Mouse (Mus musculus): ENCODE results near the gene Ell2. TPM values are rescaled to one million over a fixed set of nuclear protein-coding genes. Genes with fewer than 3 reads are reported as not detected.

The Ell2 gene
- polyA plus RNA-seq (2015; fragmentation: Nextera tagmentation; extraction: Ambion mirVana), result 1.8 and 2.2 TPM in 2 replicates

- WGBS, result 94% methylated on average over 1 of the region's 1 CpGs
- H3K4me1 ChIP-seq (ENCODE audit: control insufficient read depth, insufficient read depth, low read depth, low read length), result peaks cover 11% of the 10 kb centered on the region
- H3K27ac ChIP-seq (ENCODE audit: low read depth, low read length), result peak within 1 kb of the TSS; percentile 44; the same call in 1 of the 2 replicates
- no peaks in the 10 kb centered on the region for H3K9me3 ChIP-seq (ENCODE audit: control insufficient read depth, low read length)
- no peak for ATAC-seq
- H3K9ac ChIP-seq (ENCODE audit: low read depth, low read length), result peak within 1 kb of the TSS; percentile 78
- no peaks in the 10 kb centered on the region; the same call in 1 of the 2 replicates for H3K27me3 ChIP-seq (replicated peaks; ENCODE audit: control insufficient read depth, insufficient read depth, low read length)
- H3K4me2 ChIP-seq (ENCODE audit: low read length), result peak within 1 kb of the TSS; percentile 84
- peak within 1 kb of the TSS; percentile 87 for H3K4me3 ChIP-seq (ENCODE audit: low read length)
- no peaks in the 10 kb centered on the region for H3K36me3 ChIP-seq (ENCODE audit: control insufficient read depth, insufficient read depth, low read length)
Measured at GRCm38 (mm10) chr13:75706457-75706856, at the start of gene Ell2. Gene Ell2 (plus strand): TSS chr13:75706757.

- Histone ChIP-seq H3K36me3 (ENCODE audit: control insufficient read depth, insufficient read depth, low read length) (no peaks in the 10 kb centered on the region), H3K4me1 (ENCODE audit: control insufficient read depth, insufficient read depth, low read depth, low read length) (no peaks in the 10 kb centered on the region), H3K4me3 (ENCODE audit: low read length) (no peak overlapping the region), H3K4me2 (ENCODE audit: low read length) (no peak overlapping the region), H3K9ac (ENCODE audit: low read depth, low read length) (no peak overlapping the region), H3K27me3 (replicated peaks; ENCODE audit: control insufficient read depth, insufficient read depth, low read length) (no peaks in the 10 kb centered on the region), H3K9me3 (ENCODE audit: control insufficient read depth, low read length) (no peaks in the 10 kb centered on the region), H3K27ac (ENCODE audit: low read depth, low read length) (no peak overlapping the region)
- 38% methylated on average over 3 of the region's 3 CpGs for WGBS
- ATAC-seq, result no peak
Measured at GRCm38 (mm10) chr13:75685438-75685837, 21.1 kb upstream of the Ell2 start.

- Histone ChIP-seq H3K27me3 (replicated peaks; ENCODE audit: control insufficient read depth, insufficient read depth, low read length) (no peaks in the 10 kb centered on the region), H3K9me3 (ENCODE audit: control insufficient read depth, low read length) (no peaks in the 10 kb centered on the region), H3K4me3 (ENCODE audit: low read length) (no peak overlapping the region), H3K4me1 (ENCODE audit: control insufficient read depth, insufficient read depth, low read depth, low read length) (no peaks in the 10 kb centered on the region), H3K4me2 (ENCODE audit: low read length) (no peak overlapping the region), H3K36me3 (ENCODE audit: control insufficient read depth, insufficient read depth, low read length) (no peaks in the 10 kb centered on the region), H3K27ac (ENCODE audit: low read depth, low read length) (no peak overlapping the region), H3K9ac (ENCODE audit: low read depth, low read length) (no peak overlapping the region)
- 85% methylated on average over 4 of the region's 4 CpGs for WGBS
- ATAC-seq, result no peak
Measured at GRCm38 (mm10) chr13:75686995-75687394, 19.6 kb upstream of the Ell2 start.

- no peaks in the 10 kb centered on the region for H3K9me3 ChIP-seq (ENCODE audit: control insufficient read depth, low read length)
- no peaks in the 10 kb centered on the region for H3K36me3 ChIP-seq (ENCODE audit: control insufficient read depth, insufficient read depth, low read length)
- no peak overlapping the region for H3K27ac ChIP-seq (ENCODE audit: low read depth, low read length)
- no peak overlapping the region for H3K4me2 ChIP-seq (ENCODE audit: low read length)
- H3K9ac ChIP-seq (ENCODE audit: low read depth, low read length), result no peak overlapping the region
- ATAC-seq, result no peak
- no peak overlapping the region for H3K4me3 ChIP-seq (ENCODE audit: low read length)
- no peaks in the 10 kb centered on the region for H3K4me1 ChIP-seq (ENCODE audit: control insufficient read depth, insufficient read depth, low read depth, low read length)
- no peaks in the 10 kb centered on the region for H3K27me3 ChIP-seq (replicated peaks; ENCODE audit: control insufficient read depth, insufficient read depth, low read length)
Measured at GRCm38 (mm10) chr13:75691625-75692024, 14.9 kb upstream of the Ell2 start.

GRCm38 (mm10) chr13:75693081-75693480, 13.5 kb upstream of the Ell2 start:
- ATAC-seq, result no peak
- Histone ChIP-seq H3K4me1 (ENCODE audit: control insufficient read depth, insufficient read depth, low read depth, low read length) (no peaks in the 10 kb centered on the region), H3K4me3 (ENCODE audit: low read length) (no peak overlapping the region), H3K27ac (ENCODE audit: low read depth, low read length) (no peak overlapping the region), H3K4me2 (ENCODE audit: low read length) (no peak overlapping the region), H3K27me3 (replicated peaks; ENCODE audit: control insufficient read depth, insufficient read depth, low read length) (no peaks in the 10 kb centered on the region), H3K9ac (ENCODE audit: low read depth, low read length) (no peak overlapping the region), H3K36me3 (ENCODE audit: control insufficient read depth, insufficient read depth, low read length) (no peaks in the 10 kb centered on the region), H3K9me3 (ENCODE audit: control insufficient read depth, low read length) (no peaks in the 10 kb centered on the region)

- no peaks in the 10 kb centered on the region for H3K9me3 ChIP-seq (ENCODE audit: control insufficient read depth, low read length)
- ATAC-seq, result no peak
- H3K4me1 ChIP-seq (ENCODE audit: control insufficient read depth, insufficient read depth, low read depth, low read length), result peaks cover 3% of the 10 kb centered on the region; the same call in 1 of the 2 replicates
- no peak overlapping the region for H3K27ac ChIP-seq (ENCODE audit: low read depth, low read length)
- H3K27me3 ChIP-seq (replicated peaks; ENCODE audit: control insufficient read depth, insufficient read depth, low read length), result no peaks in the 10 kb centered on the region
- H3K36me3 ChIP-seq (ENCODE audit: control insufficient read depth, insufficient read depth, low read length), result no peaks in the 10 kb centered on the region
- 30% methylated on average over 5 of the region's 5 CpGs for WGBS
- H3K4me2 ChIP-seq (ENCODE audit: low read length), result no peak overlapping the region
- no peak overlapping the region for H3K9ac ChIP-seq (ENCODE audit: low read depth, low read length)
- no peak overlapping the region for H3K4me3 ChIP-seq (ENCODE audit: low read length)
Measured at GRCm38 (mm10) chr13:75702814-75703213, 3.7 kb upstream of the Ell2 start.

- peaks cover 11% of the 10 kb centered on the region for H3K4me1 ChIP-seq (ENCODE audit: control insufficient read depth, insufficient read depth, low read depth, low read length)
- peak overlapping the region; percentile 87 for H3K4me3 ChIP-seq (ENCODE audit: low read length)
- WGBS, result 7% methylated on average over 62 of the region's 64 CpGs
- H3K27ac ChIP-seq (ENCODE audit: low read depth, low read length), result peak overlapping the region; percentile 44; the same call in 1 of the 2 replicates
- H3K9ac ChIP-seq (ENCODE audit: low read depth, low read length), result peak overlapping the region; percentile 78
- H3K27me3 ChIP-seq (replicated peaks; ENCODE audit: control insufficient read depth, insufficient read depth, low read length), result no peaks in the 10 kb centered on the region; the same call in 1 of the 2 replicates
- H3K4me2 ChIP-seq (ENCODE audit: low read length), result peak overlapping the region; percentile 84
- H3K9me3 ChIP-seq (ENCODE audit: control insufficient read depth, low read length), result no peaks in the 10 kb centered on the region
- H3K36me3 ChIP-seq (ENCODE audit: control insufficient read depth, insufficient read depth, low read length), result no peaks in the 10 kb centered on the region
- ATAC-seq, result peak; percentile 100
Measured at GRCm38 (mm10) chr13:75706882-75707816, 592 bp downstream of the Ell2 start.

- H3K27me3 ChIP-seq (replicated peaks; ENCODE audit: control insufficient read depth, insufficient read depth, low read length), result no peaks in the 10 kb centered on the region; the same call in 1 of the 2 replicates
- H3K9me3 ChIP-seq (ENCODE audit: control insufficient read depth, low read length), result no peaks in the 10 kb centered on the region
- under 1% methylated on average over 73 of the region's 83 CpGs for WGBS
- H3K9ac ChIP-seq (ENCODE audit: low read depth, low read length), result peak overlapping the region; percentile 78
- peak overlapping the region; percentile 87 for H3K4me3 ChIP-seq (ENCODE audit: low read length)
- ATAC-seq, result peak; percentile 62
- no peaks in the 10 kb centered on the region for H3K36me3 ChIP-seq (ENCODE audit: control insufficient read depth, insufficient read depth, low read length)
- H3K4me2 ChIP-seq (ENCODE audit: low read length), result peak overlapping the region; percentile 84
- H3K4me1 ChIP-seq (ENCODE audit: control insufficient read depth, insufficient read depth, low read depth, low read length), result peaks cover 11% of the 10 kb centered on the region
- H3K27ac ChIP-seq (ENCODE audit: low read depth, low read length), result peak overlapping the region; percentile 44; the same call in 1 of the 2 replicates
Measured at GRCm38 (mm10) chr13:75707821-75708636, 1.5 kb downstream of the Ell2 start.

- no peaks in the 10 kb centered on the region for H3K36me3 ChIP-seq (ENCODE audit: control insufficient read depth, insufficient read depth, low read length)
- H3K9ac ChIP-seq (ENCODE audit: low read depth, low read length), result peak overlapping the region; percentile 78
- H3K27me3 ChIP-seq (replicated peaks; ENCODE audit: control insufficient read depth, insufficient read depth, low read length), result no peaks in the 10 kb centered on the region; the same call in 1 of the 2 replicates
- peaks cover 11% of the 10 kb centered on the region for H3K4me1 ChIP-seq (ENCODE audit: control insufficient read depth, insufficient read depth, low read depth, low read length)
- H3K4me2 ChIP-seq (ENCODE audit: low read length), result peak overlapping the region; percentile 84
- ATAC-seq, result no peak
- no peaks in the 10 kb centered on the region for H3K9me3 ChIP-seq (ENCODE audit: control insufficient read depth, low read length)
- WGBS, result 5% methylated on average over 8 of the region's 8 CpGs
- no peak overlapping the region for H3K27ac ChIP-seq (ENCODE audit: low read depth, low read length)
- peak overlapping the region; percentile 87 for H3K4me3 ChIP-seq (ENCODE audit: low read length)
Measured at GRCm38 (mm10) chr13:75708637-75709002, 2.1 kb downstream of the Ell2 start.

Data from hindbrain, embryonic 16.5 days (tissue).